Mouse (Mus musculus): ENCODE results near the gene Gm45902. TPM values are rescaled to one million over a fixed set of nuclear protein-coding genes. Genes with fewer than 3 reads are reported as not detected.

The Gm45902 gene
- polyA plus RNA-seq, 1 experiment from 2014 or later = 8.2 TPM

DNA sequence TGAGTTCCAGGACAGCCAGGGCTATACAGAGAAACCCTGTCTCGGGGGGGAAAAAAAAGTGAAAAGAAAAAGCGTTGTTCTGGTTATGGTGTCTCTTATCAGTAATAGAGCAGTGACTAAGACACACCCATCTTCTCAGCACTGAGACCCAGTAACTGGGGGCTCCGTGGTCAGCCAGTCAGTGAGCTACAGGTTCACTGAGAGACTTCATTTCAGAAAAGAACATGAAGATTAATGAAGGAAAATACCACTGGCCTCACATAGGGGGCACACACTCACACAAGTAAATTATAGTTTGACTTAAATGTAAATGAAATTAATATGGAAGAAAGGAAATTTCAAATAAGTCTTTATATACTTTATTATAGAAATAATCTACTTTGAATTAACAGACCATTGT, 32.4 kb downstream of the Gm45902 start:
- Histone ChIP-seq H3K27ac (no peak overlapping the region), H3K9me3 (no peaks in the 10 kb centered on the region), H3K9ac (no peak overlapping the region), H3K4me1 (0 out of 2 replicates have a peak, but pooled peaks cover 2% of the 10 kb centered on the region), H3K36me3 (no peaks in the 10 kb centered on the region), H3K27me3 (no peaks in the 10 kb centered on the region), H3K4me2 (replicated peaks) (no peak overlapping the region), H3K4me3 (no peak overlapping the region)
- 79% methylated on average over 3 of the region's 3 CpGs for WGBS
- ATAC-seq (ENCODE audit: insufficient number of reproducible peaks, insufficient read depth, low FRiP score, low TSS enrichment) = no peak

DNA sequence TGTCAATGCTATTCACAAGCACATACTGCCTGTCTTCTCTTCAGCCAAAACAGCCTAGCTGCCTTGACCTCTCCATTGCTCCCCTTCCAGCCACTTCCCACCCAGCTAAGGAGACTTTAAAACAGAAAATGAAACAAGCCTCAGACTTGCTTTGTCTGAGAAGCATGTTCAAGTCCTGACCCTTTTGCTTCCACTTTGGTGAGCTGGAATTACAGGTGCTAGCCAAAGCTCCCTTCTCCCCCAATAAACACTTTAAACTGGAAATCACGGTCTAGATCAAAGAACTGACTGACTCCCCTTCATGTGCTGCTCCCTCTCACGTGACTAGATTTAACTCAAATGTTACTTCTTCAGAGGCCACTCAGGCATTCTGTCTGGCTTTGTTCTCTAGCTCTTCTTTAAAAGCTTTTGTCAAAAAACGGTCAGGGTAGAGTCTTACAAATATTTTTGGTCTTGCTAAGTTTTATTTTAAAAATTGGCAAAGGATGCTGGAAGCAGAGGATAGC, 36.8 kb downstream of the Gm45902 start:
- peaks cover 10% of the 10 kb centered on the region for H3K4me1 ChIP-seq
- 0 out of 2 replicates have a peak overlapping the region, but pooled peaks have one; percentile 90 for H3K4me3 ChIP-seq
- peak overlapping the region; percentile 68 for H3K4me2 ChIP-seq (replicated peaks)
- no peak for ATAC-seq (ENCODE audit: insufficient number of reproducible peaks, insufficient read depth, low FRiP score, low TSS enrichment)
- H3K9ac ChIP-seq = no peak overlapping the region
- WGBS = 67% methylated on average over 3 of the region's 3 CpGs
- H3K9me3 ChIP-seq = no peaks in the 10 kb centered on the region
- H3K27me3 ChIP-seq = no peaks in the 10 kb centered on the region
- peaks cover 4% of the 10 kb centered on the region; the same call in 1 of the 2 replicates for H3K36me3 ChIP-seq
- no peak overlapping the region for H3K27ac ChIP-seq

DNA sequence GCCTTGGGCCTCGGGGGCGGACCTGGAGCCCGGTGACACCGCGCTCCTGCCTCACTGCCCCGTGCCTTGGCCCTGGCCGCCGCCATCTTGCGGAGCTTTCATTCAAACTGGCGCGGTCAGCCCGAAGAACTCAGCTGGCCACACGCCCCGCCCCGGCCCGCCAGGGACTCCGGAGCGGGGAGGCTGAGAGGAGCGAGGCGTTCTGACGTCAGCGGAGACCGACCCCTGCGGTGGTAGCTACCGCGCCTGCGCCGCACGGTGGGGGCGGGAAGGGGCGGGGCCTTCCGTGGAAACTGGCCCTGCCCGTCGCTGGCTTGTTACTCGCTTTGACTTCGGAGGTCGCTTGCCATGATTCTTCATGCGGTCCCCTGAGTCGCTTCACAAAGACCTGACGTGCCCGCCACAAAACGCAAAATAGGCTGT, 37.7 kb downstream of the Gm45902 start, which contains the start of gene Suv39h2:
Gene Suv39h2, minus strand, starts transcription at position 171 of the 423 bp plus-strand sequence.
- H3K9me3 ChIP-seq = no peaks in the 10 kb centered on the region
- peak within 1 kb of the TSS; percentile 82 for H3K9ac ChIP-seq
- H3K27ac ChIP-seq = peak within 1 kb of the TSS; percentile 95
- ATAC-seq (ENCODE audit: insufficient number of reproducible peaks, insufficient read depth, low FRiP score, low TSS enrichment) = peak; percentile 98
- H3K4me3 ChIP-seq = peak within 1 kb of the TSS; percentile 90
- H3K4me2 ChIP-seq (replicated peaks) = peak within 1 kb of the TSS; percentile 68
- no peaks in the 10 kb centered on the region for H3K27me3 ChIP-seq
- 1% methylated on average over 41 of the region's 42 CpGs for WGBS
- H3K4me1 ChIP-seq = peaks cover 10% of the 10 kb centered on the region
- H3K36me3 ChIP-seq = peaks cover 4% of the 10 kb centered on the region; the same call in 1 of the 2 replicates

DNA sequence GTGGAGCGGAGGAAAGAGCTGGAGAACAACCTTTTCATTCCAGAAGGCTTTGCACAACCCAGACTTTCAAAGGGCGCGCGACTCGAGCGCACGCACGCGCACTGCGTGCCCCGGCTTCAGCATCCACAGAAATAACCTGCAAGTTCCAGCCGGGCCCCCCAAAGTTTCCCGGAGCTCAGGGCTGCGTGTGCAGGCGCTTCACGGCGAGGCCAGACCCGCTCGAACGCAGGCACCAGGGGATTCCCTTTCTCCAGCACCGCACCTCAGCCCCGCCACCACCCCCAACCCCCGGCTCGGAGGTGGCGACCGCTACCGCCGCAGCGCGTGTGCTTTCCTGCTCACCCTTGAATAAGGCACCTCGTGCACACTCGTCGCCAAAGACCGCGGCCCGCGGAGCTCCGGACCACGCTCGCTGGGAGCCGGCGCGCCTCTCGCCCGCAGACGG, 38.2 kb downstream of the Gm45902 start:
- Histone ChIP-seq H3K27me3 (no peaks in the 10 kb centered on the region), H3K4me2 (replicated peaks) (peak overlapping the region; percentile 68), H3K9me3 (no peaks in the 10 kb centered on the region), H3K4me1 (peaks cover 10% of the 10 kb centered on the region), H3K36me3 (peaks cover 4% of the 10 kb centered on the region; the same call in 1 of the 2 replicates), H3K27ac (peak overlapping the region; percentile 95), H3K4me3 (peak overlapping the region; percentile 90), H3K9ac (peak overlapping the region; percentile 82)
- under 1% methylated on average over 46 of the region's 46 CpGs for WGBS
- ATAC-seq (ENCODE audit: insufficient number of reproducible peaks, insufficient read depth, low FRiP score, low TSS enrichment) = peak; percentile 73

DNA sequence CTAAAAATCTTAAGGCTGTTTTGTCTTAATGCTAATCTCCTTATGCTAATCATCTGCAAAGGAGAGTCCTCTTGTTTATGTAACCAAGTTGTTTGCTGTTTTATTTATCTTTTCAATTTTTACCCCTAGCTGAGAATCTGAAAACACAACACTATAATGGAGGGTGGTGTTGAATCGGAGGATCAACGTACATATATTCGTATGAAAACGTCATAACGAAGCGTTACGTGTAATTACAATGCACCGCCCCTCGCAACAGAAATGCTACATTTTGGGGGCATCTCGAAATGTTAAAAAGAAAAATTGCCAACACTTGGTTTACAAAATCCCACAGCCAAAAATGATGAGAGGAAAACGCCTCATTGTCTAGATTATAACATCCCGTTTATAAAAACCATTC, 38.7 kb downstream of the Gm45902 start:
- H3K4me3 ChIP-seq = peak overlapping the region; percentile 90
- peak overlapping the region; percentile 95 for H3K27ac ChIP-seq
- no peak for ATAC-seq (ENCODE audit: insufficient number of reproducible peaks, insufficient read depth, low FRiP score, low TSS enrichment)
- H3K36me3 ChIP-seq = peaks cover 4% of the 10 kb centered on the region; the same call in 1 of the 2 replicates
- H3K27me3 ChIP-seq = no peaks in the 10 kb centered on the region
- H3K4me1 ChIP-seq = peaks cover 10% of the 10 kb centered on the region
- WGBS = 1% methylated on average over 12 of the region's 12 CpGs
- peak overlapping the region; percentile 68 for H3K4me2 ChIP-seq (replicated peaks)
- no peaks in the 10 kb centered on the region for H3K9me3 ChIP-seq
- peak overlapping the region; percentile 82 for H3K9ac ChIP-seq

DNA sequence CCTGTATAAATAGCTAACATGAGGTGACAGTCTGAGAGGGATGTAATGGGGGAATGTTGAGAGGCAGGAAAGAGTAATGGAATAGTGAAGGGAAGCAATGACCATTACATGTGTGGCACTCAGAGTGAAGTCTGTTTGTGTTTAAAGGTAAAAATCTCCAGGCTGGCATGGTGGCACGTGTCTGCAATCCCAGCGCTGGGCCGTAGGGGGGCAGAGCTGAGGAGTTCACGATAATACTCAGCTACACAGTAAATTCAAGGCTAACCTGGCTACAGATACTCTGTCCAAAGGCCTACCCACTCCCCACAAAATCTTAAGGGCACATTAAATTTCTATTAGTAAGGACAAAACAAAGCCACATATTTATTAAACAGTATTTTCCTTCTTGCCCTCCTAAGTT, 56.0 kb downstream of the Gm45902 start:
- ATAC-seq (ENCODE audit: insufficient number of reproducible peaks, insufficient read depth, low FRiP score, low TSS enrichment) = no peak
- Histone ChIP-seq H3K27me3 (no peaks in the 10 kb centered on the region), H3K4me3 (no peak overlapping the region), H3K4me1 (no peaks in the 10 kb centered on the region), H3K27ac (no peak overlapping the region), H3K36me3 (peaks cover 40% of the 10 kb centered on the region), H3K9ac (no peak overlapping the region), H3K4me2 (replicated peaks) (no peak overlapping the region), H3K9me3 (no peaks in the 10 kb centered on the region)
- WGBS = 78% methylated on average over 4 of the region's 4 CpGs

Other genes starting within 250 kb of the Gm45902 start
- gene Nmt2, start 228.6 kb downstream of the Gm45902 start, polyA plus RNA-seq (2016; fragmentation: Nextera tagmentation; extraction: Ambion mirVana) = 44.0 and 45.1 TPM in 2 replicates
- gene Rpp38, start 180.1 kb downstream of the Gm45902 start, polyA plus RNA-seq (2016; fragmentation: Nextera tagmentation; extraction: Ambion mirVana) = 17.9 and 19.4 TPM in 2 replicates
- 0.79 and 1.7 TPM in 2 replicates for gene Acbd7, start 176.6 kb downstream of the Gm45902 start, polyA plus RNA-seq (2016; fragmentation: Nextera tagmentation; extraction: Ambion mirVana)
- gene Olah, start 115.6 kb downstream of the Gm45902 start, polyA plus RNA-seq (2016; fragmentation: Nextera tagmentation; extraction: Ambion mirVana) = not detected in 2 replicates
- 1.3 TPM in 1 of 2 replicates, not detected in the other for gene Meig1, start 90.1 kb downstream of the Gm45902 start, polyA plus RNA-seq (2016; fragmentation: Nextera tagmentation; extraction: Ambion mirVana)
- gene Dclre1c, start 88.7 kb downstream of the Gm45902 start, polyA plus RNA-seq (2016; fragmentation: Nextera tagmentation; extraction: Ambion mirVana) = 7.1 and 7.6 TPM in 2 replicates
- 28.5 and 31.2 TPM in 2 replicates for gene Suv39h2, start 37.8 kb downstream of the Gm45902 start, polyA plus RNA-seq (2016; fragmentation: Nextera tagmentation; extraction: Ambion mirVana)
- gene Hspa14, start within 50 bp of the Gm45902 start, polyA plus RNA-seq (2016; fragmentation: Nextera tagmentation; extraction: Ambion mirVana) = 104 and 105 TPM in 2 replicates
- gene Cdnf, start 240 bp upstream of the Gm45902 start, polyA plus RNA-seq (2016; fragmentation: Nextera tagmentation; extraction: Ambion mirVana) = 0.05 and 0.11 TPM in 2 replicates
- gene Fam107b, start 57.7 kb upstream of the Gm45902 start, polyA plus RNA-seq (2016; fragmentation: Nextera tagmentation; extraction: Ambion mirVana) = 39.6 and 43.9 TPM in 2 replicates

All from embryonic facial prominence, embryonic 12.5 days (tissue).